Comparison of ENCODE assay signal across 8 mouse cellular contexts in the genomic region with DNA sequence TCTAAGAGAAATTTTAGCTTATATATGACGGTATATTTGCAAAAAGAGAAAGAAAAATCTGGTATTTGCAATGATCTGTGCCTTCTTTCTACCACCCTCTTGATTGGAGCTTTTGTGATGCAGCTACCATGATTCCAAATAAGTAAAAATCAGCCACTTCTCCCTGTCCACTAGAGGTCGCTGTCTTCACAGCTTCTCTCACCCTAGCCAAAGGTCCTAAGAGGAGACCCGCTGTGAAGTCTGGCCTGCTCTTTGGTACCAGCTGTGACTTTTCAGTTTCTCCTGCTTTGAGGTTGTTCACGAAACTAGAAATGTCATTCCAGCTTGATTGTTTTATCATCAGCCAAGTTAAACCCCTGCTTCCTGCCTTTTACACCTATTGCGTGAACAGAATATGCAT. TPM values are rescaled to one million over a fixed set of nuclear protein-coding genes. Genes with fewer than 3 reads are reported as not detected.
DNase-seq lines count a peak whose midpoint lies in the region; ATAC-seq lines count a peak whose summit lies in the region.

No protein-coding gene starts in this region.

- 29% methylated on average over 5 of the region's 5 CpGs for WGBS in heart, embryonic 12.5 days
- 26% methylated on average over 5 of the region's 5 CpGs for WGBS in limb, embryonic 10.5 days

- H3K4me1 ChIP-seq in heart, embryonic 12.5 days (replicated peaks), result no peaks in the 10 kb centered on the region
- no peaks in the 10 kb centered on the region for H3K4me1 ChIP-seq in limb, embryonic 10.5 days

- no peaks in the 10 kb centered on the region for H3K27me3 ChIP-seq in heart, embryonic 12.5 days (replicated peaks)
- H3K27me3 ChIP-seq in limb, embryonic 10.5 days (ENCODE audit: low read depth, poor library complexity, severe bottlenecking), result peaks cover 86% of the 10 kb centered on the region

- no peaks in the 10 kb centered on the region for H3K36me3 ChIP-seq in heart, embryonic 12.5 days
- H3K36me3 ChIP-seq in limb, embryonic 10.5 days, result no peaks in the 10 kb centered on the region

- no peak overlapping the region for H3K4me3 ChIP-seq in heart, embryonic 12.5 days
- H3K4me3 ChIP-seq in limb, embryonic 10.5 days, result no peak overlapping the region

- DNase-seq in heart, adult 18-20 months, result peak; percentile 4 to 26
- DNase-seq in testis, postnatal 14 days (ENCODE audit: low spot score), result peak; percentile 6
- no peak for DNase-seq in testis, postnatal 10 days (ENCODE audit: low spot score)
- DNase-seq in limb, embryonic 10.5 days (ENCODE audit: low spot score), result peak; percentile 39
- peak; percentile 7 for DNase-seq in yolk sac, embryonic 10.5 days (ENCODE audit: low spot score)
- DNase-seq in frontal cortex, postnatal 14 days (ENCODE audit: low spot score in 2 of 2), result no peak

- H3K27ac ChIP-seq in heart, embryonic 12.5 days (ENCODE audit: poor library complexity, severe bottlenecking), result no peak overlapping the region
- H3K27ac ChIP-seq in limb, embryonic 10.5 days, result no peak overlapping the region

- H3K9ac ChIP-seq in heart, embryonic 12.5 days, result no peak overlapping the region

- ATAC-seq in heart, embryonic 12.5 days (ENCODE audit: insufficient number of reproducible peaks, low FRiP score), result no peak
- peak; percentile 66; the same call in 1 of the 2 replicates for ATAC-seq in common myeloid progenitor, adult 5-6 weeks (replicated peaks; ENCODE audit: low read depth, poor library complexity, severe bottlenecking)

- H3K9me3 ChIP-seq in heart, embryonic 12.5 days (replicated peaks), result no peaks in the 10 kb centered on the region
- H3K9me3 ChIP-seq in limb, embryonic 10.5 days (replicated peaks), result no peaks in the 10 kb centered on the region

- H3K4me2 ChIP-seq in heart, embryonic 12.5 days, result no peak overlapping the region

RNA-seq across cellular contexts. Expression of gene Map3k15, which starts 14.5 kb away (rescaled TPM):
- total RNA-seq in heart, adult 18-20 months (2021), result 1 to 10 TPM in 1 of 2 experiments, under 1 TPM in 1; 0.77 to 1.3 TPM
- 0.31 and 0.50 TPM in 2 replicates for polyA plus RNA-seq in heart, embryonic 12.5 days (2016; fragmentation: Nextera tagmentation; extraction: Ambion mirVana)
- total RNA-seq in common myeloid progenitor, adult 5-6 weeks (2017), result 0.63 and 1.1 TPM in 2 replicates
- 0.15 and 0.20 TPM in 2 replicates for polyA plus RNA-seq in limb, embryonic 10.5 days (2016; fragmentation: Nextera tagmentation; extraction: Ambion mirVana)

Comparison
In these comparisons a context has a peak if more than half of its experiments do, and no peak if none do; other contexts are left out.
1. DNase-seq: peak in heart, adult 18-20 months (2 of 2), testis, postnatal 14 days (single experiment), limb, embryonic 10.5 days (single experiment) and yolk sac, embryonic 10.5 days (single experiment); none in testis, postnatal 10 days (single experiment) and frontal cortex, postnatal 14 days (0 of 2).